Mouse (Mus musculus): ENCODE data around the gene Rnaseh2a. TPM values are rescaled to one million over a fixed set of nuclear protein-coding genes. Genes with fewer than 3 reads are reported as not detected.

The Rnaseh2a gene
- 10 to 100 TPM; 48.6 to 56.7 TPM for total RNA-seq (2021)

DNA sequence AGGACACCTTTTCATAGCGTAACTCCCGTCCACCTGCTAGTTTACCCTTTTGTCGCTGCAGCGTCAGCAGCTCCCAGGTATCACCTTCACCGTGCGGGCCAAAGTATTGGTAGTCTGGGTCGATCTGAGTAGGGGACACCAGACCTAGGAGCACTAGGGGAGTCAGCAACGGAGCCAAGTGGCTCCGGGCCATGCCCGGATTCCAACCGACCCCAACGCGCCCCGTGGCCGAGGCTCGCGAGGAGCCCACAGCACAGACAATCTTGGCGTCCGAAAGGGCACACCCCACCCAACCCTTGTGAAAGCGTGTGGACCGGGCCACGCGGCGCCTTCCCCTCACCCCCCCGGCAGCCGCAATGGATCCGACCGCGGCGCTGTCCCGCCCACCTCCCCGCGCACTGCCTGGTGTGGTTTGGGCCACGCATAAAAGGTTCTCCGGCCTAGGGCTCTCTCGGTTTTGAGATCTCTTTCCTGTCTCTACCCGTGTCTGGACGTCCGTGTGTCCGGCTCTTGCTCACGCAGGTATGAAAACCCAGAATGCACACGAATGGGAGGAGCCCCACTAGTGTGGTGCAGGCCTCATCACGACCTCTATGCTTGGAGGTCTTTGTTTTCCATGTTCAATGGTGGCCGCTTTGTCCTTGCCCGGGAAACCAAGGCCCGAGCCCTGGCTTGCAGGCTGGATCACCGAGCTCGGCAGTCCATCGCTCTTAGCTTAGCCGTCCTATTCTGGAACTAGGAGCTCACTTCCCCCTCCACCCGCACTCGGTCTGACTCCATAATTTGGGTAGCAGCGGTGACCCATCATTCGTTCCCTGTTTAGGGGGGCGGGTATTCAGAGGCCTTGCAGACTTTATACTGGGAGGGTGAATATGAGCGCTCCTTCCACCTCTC, at the start of gene Rnaseh2a, which contains the start of the genes Gm49661 and Prdx2:
Rnaseh2a (minus strand) TSS at position 527 of the 894 bp plus-strand sequence.
Gm49661 (minus strand) TSS at position 193 of the 894 bp plus-strand sequence.
Prdx2 (plus strand) TSS at position 347 of the 894 bp plus-strand sequence.
- intact Hi-C loops (cut with DNase I), result no loop called here
- DNase-seq, result peak; percentile 75 to 80

DNA sequence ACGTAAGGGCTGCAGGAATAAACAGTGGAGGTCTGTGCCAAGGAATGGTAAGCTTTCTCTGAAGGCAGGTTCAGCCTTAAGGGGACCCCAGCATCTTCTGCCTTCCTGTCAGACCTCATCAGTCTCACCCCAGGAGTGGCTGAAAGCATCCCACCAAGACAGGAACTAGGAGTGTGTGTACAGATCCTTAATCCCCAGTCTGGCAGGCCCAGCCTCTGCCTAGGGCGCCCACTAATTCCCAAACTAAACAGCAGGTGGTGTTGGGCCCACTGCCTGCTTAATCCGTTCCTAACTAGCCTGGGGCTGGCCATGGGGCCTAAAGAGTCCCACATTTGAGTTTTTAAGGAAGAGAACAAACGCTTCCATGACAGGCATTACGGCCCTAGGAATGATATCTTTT, 47.6 kb upstream of the Rnaseh2a start:
- no peak for DNase-seq
- intact Hi-C loops (cut with DNase I), result no loop called here

DNA sequence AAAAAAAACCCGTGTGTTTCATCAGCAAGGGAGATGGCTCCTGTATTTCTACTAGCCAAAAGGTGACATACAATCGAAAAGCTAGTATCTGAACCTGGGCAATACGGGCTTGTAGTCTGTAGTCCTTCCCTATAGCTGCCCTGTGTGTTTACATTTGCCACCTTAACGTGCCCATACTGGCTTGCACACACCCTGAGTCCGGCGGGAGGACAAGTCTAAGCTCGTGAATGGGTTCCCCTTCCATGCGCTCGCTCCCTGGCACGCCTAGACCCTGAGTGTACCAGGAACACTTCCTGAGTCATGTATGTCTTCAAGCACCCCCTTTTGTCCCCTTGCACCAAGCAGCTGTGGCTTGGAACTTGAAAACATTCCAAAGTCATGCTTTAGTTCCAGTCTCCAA, 47.2 kb upstream of the Rnaseh2a start:
- no peak for DNase-seq
- intact Hi-C loops (cut with DNase I), result no loop called here

DNA sequence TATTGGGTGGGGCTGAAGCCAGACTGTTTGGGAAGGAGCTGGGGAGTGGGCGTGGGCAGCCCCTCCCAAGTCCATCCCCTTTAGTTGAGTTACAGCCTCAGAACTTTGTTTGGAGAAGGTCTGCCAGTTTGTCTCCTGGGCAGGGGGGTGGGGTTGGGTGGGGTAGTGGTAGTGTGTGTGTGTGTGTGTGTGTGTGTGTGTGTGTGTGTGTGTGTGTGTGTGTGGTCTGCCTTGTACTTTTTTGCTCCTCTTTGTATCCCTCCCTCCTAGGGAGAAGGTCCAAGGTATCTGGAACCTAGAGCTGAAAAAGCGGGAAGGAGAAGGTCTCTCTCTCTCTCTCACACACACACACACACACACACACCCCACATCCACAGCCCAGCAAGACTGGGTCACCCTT, 44.9 kb upstream of the Rnaseh2a start, which contains the start of gene Best2:
Best2 (minus strand) TSS at position 101 of the 400 bp plus-strand sequence.
- DNase-seq, result no peak
- intact Hi-C loops (cut with DNase I), result no loop called here

DNA sequence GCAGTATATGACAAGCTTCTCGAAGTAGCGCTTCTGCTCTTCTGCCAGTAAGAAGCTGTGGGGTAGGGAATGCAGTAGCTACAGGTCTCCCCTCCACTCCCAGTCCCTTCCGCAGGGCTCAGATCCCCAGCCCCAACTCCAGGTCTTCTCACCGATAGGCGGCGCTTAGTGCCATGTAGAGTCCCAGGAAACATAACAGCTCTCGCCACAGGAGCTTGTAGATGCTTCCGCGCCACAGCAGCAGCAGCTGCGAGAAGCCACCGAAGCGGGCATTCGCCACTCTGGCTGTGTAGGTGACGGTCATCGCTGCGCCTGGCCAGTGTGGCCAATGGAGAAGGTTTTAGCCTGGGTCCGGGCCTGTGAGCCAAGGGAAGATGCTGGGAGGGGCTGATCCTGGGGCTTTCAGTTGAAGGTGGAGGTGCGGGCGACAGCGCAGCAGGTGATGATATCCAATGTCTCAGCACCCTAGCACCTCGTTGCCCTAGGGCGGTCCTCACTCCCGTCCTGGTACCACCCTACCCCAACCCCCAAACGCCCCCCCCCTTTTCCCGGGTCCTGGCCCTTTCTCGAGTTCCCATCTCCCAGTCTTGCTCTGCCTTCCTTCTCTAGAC, 43.8 kb upstream of the Rnaseh2a start:
- DNase-seq, result peak; percentile 53 to 58
- intact Hi-C loops (cut with DNase I), result no loop called here

DNA sequence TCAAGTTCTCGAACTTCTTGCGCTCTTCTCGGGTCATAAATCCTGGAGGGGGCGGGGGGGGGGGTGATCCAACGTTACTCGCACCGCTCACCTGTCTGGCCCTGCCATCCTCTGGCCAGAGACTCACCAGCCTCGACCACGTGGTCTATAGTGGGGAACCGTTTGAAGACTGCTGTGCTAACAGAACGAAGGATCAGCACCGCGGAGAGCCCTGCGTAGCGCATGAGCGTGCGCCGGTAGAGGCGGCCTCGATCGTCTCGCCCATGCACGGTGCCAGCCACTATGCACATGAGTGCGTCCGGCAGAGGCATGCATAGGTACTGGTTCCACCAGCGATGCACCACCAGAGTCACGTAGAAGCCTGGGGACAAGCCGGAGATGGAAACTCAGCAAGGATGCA, 41.7 kb upstream of the Rnaseh2a start:
- intact Hi-C loops (cut with DNase I), result no loop called here
- DNase-seq, result no peak

DNA sequence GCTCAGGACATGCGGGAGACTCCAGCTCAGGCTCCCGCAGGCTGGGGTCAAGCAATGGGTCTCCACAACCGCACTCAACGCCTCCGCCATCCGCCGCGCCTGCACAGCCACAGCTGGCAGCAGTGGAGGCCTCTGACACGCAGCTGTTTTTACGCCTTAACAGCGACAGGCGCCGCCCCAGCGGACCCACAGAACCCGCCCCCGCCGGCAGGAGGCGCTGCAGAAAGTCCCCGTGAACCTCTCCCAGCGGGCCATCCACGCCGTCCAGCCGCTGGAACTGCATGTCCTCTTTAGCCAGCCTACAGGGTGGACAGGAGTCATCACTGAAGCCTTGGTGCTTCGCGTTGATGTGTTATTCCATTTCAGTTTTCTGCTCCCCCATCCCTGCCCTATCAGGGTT, 38.1 kb upstream of the Rnaseh2a start:
- DNase-seq, result peak in 1 of 2 experiments; percentile 39
- intact Hi-C loops (cut with DNase I), result no loop called here

DNA sequence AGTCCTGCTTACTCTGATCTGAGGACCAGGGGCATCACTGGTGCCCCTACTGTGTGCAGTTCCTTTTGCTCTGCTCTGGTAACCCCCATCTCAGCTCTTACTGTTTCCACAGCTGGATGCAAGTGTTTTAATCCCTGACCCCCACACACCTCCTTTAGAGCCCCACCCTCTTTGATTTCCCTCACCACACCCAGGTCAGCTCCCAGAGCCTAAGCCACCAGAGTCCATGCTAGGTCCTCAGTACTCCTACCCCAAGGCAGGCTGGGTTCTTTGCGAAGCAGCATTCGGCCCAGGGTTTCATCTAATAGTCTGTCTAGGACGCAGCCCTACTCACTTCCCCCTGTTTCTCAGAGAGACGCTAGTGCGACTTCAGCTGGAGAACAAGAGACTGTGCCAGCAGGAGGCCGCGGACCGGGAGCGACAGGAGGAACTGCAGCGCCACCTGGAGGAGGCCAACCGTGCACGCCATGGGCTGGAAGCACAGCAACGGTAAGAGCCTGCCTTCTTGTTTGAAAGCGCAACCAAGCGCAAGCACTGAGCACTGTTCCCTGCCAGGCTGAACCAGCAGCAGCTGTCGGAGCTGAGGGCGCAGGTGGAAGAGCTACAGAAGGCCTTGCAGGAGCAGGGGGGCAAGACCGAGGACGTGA, 28.2 kb upstream of the Rnaseh2a start:
- intact Hi-C loops (cut with DNase I), result loop anchor here (5.0 kb wide), 1 partner anchor 40 kb away; no protein-coding TSS in a partner anchor
- DNase-seq, result peak; percentile 89 to 95

DNA sequence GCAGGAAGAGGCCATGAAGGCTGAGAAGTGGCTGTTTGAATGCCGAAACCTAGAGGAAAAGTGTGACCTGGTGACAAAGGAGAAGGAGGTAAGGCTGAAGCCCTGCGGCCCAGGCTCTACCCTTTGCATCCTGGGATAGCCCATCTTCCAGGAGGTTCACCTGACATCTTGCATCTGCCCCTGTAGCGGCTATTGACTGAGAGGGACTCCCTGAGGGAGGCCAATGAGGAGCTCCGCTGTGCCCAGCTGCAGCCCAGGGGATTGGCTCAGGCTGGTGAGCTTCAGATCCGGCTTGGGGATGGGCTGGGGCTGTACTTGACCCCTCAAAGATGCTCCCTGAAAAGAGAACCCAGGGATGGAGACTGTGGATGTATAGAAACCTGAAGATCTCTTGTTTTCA, 27.4 kb upstream of the Rnaseh2a start:
- intact Hi-C loops (cut with DNase I), result loop anchor here (5.0 kb wide), 1 partner anchor 40 kb away; no protein-coding TSS in a partner anchor
- no peak for DNase-seq

DNA sequence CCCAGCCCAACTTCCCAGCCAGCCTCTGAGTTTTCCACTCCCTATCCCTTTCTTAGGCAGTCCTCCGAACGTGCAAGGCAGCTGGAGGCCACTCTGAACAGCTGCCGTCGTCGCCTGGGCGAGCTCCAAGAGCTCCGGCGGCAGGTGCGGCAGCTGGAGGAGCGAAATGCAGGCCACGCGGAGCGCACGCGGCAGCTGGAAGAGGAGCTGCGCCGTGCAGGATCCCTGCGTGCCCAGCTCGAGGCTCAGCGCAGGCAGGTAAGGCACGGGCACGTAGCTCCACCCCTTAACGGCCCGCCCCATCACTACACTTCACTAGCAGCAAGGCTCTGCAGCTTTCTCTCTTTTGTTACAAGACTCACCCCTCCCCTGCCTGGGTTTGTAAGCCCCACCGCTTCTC, 26.1 kb upstream of the Rnaseh2a start:
- intact Hi-C loops (cut with DNase I), result loop anchor here (1.0 to 5.0 kb wide), 2 partner anchors 38 to 66 kb away; no protein-coding TSS in a partner anchor
- no peak for DNase-seq

DNA sequence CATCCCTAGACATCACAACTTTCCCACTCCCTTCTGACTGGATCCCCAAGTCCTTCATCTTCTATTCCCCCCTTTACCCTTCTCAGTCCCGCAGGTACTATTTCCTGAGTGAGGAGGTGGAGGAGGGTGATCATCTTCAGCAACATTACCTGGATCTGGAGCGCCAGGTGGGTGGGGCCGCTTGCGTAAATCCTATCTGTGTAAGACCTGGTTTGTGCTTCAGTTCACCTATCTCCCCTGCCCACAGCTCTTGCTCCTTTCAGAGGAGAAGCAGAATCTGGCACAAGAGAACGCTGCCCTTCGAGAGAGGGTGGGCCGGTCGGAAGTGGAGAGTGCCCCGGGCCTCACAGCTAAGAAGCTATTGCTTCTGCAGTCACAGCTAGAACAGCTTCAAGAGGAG, 24.8 kb upstream of the Rnaseh2a start:
- DNase-seq, result no peak
- intact Hi-C loops (cut with DNase I), result no loop called here

DNA sequence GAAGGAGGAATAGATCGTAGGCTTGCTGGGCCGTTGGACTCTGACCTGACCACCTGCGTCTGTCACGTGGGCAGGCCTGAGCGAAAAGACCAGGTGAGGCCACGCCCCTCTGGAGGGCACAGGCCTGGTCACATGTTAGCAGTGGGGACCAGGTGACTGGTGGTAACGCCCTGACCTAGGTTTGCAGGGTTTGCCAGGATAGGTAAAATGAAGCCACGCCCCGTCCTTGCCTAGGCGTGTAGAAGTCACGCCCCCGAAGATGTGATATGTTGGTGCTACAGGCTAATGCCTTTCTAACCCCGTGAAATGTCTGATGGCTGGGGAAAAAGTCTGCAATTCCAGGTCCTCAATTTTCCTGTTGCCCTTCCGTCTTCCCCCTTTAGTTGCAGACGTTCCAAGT, 21.3 kb upstream of the Rnaseh2a start:
- intact Hi-C loops (cut with DNase I), result loop anchor here (1.0 kb wide), 1 partner anchor 16 kb away; no protein-coding TSS in a partner anchor
- DNase-seq, result no peak

DNA sequence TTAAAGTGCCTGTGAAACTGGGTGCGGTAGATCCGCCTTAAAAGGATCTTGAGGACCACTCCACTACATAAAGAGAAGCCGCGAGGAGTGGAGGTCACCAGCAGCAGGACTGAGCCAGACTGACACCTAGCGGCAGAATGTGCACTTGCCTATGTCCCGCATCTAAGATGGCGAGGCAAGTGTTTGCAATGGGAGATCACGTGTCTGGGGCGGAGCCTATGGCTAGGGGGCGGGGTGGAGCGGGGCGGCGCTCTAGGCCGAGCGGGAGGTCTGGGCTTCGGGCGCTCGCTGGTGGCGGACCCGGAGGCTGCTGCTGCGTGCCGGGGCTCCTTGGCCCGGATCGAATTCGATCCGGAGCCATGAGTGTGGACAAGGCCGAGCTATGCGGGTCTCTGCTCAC, 20.8 kb upstream of the Rnaseh2a start, which contains the start of gene Hook2:
Hook2 (plus strand) TSS at position 255 of the 400 bp plus-strand sequence.
- intact Hi-C loops (cut with DNase I), result loop anchor here (1.0 kb wide), 1 partner anchor 15 kb away; no protein-coding TSS in a partner anchor

DNA sequence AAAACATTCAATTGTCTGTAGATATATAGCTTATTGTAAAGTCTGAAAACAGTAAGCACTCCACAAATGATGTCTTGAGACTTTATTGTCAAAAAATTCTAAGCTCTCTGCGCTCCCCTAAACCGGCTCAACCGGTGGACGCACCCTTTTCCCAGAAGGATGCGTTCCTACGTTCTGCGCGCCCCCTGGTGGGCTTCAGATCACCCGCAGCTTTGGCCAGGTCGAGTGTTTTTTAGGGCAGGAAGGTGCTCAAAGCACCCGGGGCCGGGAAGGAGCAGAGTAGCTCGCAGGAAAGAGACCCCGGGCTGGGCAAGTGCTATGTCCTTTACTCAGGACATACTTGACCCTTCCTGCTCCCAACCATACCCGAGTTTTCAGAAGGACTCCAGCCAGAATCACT, 20.2 kb upstream of the Rnaseh2a start:
- peak; percentile 95 to 97 for DNase-seq
- intact Hi-C loops (cut with DNase I), result loop anchor here (1.0 kb wide), 1 partner anchor 15 kb away; no protein-coding TSS in a partner anchor

More for the DNA sequence above, 20.8 kb upstream of the Rnaseh2a start, which contains the start of gene Hook2:
- DNase-seq, result peak; percentile 97

DNA sequence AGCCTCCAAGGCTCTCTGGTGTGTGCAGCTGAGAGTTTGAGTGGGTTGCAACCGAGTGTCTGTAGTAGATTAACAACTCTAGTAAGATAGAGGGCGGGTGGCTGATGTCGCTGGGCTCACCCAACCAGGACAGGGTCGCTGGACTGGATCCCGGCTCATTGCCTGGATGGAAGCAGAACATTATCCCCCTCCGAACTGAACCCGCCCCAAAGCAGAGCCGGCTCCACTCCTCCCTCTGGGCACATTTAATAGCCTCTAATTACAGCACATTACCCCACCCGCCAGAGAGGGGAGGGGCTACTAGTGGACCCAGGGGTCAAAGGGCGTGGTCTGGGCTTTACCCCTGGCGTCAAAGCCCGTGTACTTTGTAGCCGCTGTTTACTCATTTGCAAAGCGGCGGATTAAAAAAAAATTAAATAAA, 19.8 kb upstream of the Rnaseh2a start:
- peak in 1 of 2 experiments; percentile 62 for DNase-seq
- intact Hi-C loops (cut with DNase I), result no loop called here

DNA sequence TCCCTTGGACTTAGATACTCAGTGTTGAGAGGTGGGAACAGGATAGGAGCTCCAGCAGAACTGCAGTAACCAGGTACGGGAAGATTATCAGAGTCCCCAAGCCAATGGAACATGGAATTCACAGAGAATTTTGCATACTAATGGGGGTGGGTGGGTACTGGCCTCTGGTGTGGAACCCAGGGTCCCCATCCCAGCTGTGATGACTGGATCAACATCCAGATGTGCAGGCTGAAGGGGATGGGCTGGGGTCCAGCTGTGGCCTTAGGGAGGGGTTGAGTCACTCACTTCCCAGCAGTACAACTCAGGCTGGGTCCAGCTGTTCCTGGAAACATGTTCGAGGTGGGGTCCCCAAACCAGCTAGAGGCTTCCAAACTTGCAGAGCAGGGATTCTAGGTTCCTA, 18.3 kb upstream of the Rnaseh2a start:
- intact Hi-C loops (cut with DNase I), result no loop called here
- no peak for DNase-seq

DNA sequence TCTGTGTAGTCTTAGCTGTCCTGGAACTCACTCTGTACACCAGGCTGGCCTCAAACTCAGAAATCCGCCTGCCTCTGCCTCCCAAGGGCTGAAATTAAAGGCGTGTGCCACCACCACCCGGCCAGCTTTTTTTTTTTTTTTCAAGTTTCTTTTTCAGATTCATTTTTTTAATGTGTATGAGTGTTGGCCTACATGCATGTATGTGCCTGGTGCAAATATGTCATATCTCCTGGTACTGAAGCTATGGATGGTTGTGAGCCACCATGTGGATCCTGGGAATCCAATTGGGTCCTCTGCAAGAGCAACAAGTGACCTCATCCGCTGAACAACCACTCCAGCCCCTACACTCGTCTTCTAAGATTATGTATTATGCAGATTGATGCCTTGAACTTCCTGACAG, 17.8 kb upstream of the Rnaseh2a start:
- intact Hi-C loops (cut with DNase I), result no loop called here
- DNase-seq, result no peak

DNA sequence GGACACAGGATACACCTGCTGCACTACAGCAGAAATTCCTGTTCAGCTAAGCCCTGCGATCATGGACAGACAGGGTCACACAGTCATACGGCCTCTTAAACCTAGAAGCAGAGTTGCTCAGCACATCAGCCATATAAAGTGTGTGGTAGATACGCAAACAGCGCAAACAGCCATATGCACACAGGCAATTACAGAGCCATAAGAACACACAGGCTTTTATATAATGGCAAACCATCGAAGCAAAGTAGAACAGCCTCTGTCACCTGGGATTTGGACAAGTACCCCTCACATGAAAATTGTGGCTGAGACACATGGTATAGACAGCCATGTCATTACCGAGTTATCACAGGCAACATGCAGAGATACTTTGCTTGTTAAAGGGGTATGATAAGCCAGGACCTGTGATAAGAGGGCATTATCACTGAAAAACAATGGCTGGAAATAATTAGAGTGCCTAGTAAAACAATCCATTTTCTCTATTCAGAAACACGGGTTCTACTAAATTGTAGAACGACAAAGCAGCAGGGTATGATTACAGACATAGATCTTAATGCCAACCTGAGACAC, 16.9 kb upstream of the Rnaseh2a start:
- no peak for DNase-seq
- intact Hi-C loops (cut with DNase I), result no loop called here

DNA sequence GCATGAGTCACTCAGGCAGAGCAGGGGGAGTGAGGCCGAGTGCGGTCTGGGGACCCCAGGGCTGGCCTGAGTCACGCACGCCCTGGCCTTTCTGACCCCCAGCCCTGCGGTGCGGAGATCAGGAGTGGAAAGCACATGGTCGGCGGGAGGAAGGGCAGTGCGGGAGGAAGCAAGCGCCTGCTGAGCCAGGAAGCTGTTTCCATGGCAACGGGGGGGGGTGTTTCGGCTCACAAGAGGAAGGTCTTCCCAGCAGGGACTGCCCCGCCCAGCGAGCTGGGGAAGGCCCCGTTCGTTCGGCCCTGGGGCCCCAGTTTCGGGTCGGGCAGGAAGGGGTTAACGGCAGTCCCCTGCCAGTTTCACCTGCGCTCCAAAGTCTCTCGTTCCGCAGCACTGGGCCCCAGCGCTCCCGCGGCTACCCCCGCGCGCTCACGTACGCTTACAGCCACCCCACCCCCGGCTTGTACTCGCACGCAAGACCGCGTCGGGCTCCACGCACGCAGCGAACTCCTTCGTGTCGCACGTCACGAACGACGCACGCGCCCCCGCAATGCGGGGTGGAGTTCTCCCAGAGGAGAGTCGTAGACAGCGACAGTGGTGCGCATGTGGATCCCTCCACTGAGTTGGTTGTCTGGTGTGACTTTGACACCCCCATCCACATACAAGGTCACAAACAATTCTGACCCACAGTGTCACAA, 16.3 kb upstream of the Rnaseh2a start:
- DNase-seq, result peak; percentile 84 to 89
- intact Hi-C loops (cut with DNase I), result no loop called here

Data from heart, postnatal 36 days (tissue).